Mouse (Mus musculus) MEL-GATA-1-ER (cell line): ENCODE measurements around the gene Tspan1.
A peak's percentile ranks its signal among the peaks of the same experiment; 100 is the strongest.

ENCODE experiments used
- DNase-seq: peaks from one replicate; pipeline ENCODE4 v3.0.0-alpha.2; 2012; ENCODE audit warnings: low read depth; ENCODE audit errors: extremely low read depth

The Tspan1 gene

DNA sequence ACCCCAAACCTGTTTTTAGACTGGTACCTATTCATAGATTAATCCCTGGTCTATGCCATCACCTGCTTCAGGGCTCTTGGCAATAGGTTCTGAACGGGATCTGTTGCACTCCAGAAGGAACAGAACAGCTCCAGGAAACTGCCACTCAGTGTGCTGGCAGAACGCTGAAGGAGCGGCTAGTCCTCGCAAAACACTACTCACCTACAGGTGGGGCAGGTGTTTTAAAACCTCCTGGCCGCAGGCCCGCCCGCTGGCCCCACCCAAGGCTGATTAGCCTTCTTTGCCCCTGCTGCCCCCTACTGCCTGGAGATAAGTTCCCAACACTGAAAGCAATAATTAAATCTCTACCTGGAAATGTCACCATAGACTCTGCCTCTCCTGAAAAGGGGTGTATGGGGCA lies at the start of gene Tspan1:
Tspan1 (minus strand) TSS at position 198 of the 400 bp plus-strand sequence.
- no peak for DNase-seq

DNA sequence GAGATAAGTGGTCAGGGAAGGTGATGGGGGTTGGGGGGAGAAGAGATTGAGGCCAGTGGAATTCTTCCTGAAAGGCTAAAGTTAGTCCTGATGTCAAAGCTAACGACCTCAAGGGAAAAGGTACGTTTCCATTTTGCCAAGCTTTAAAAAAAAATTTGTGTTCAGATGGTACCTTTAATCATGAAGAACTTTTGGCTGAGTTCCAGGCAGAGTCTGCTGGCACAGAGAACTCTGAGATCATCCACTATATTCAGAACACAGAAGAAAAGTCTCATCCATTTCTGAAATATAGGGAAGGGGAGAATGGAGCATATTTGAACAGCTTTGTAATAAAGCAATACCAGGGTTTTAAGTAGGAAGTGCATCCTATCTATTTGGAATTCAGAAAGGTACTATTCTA lies 49.6 kb upstream of the Tspan1 start:
- no peak for DNase-seq

DNA sequence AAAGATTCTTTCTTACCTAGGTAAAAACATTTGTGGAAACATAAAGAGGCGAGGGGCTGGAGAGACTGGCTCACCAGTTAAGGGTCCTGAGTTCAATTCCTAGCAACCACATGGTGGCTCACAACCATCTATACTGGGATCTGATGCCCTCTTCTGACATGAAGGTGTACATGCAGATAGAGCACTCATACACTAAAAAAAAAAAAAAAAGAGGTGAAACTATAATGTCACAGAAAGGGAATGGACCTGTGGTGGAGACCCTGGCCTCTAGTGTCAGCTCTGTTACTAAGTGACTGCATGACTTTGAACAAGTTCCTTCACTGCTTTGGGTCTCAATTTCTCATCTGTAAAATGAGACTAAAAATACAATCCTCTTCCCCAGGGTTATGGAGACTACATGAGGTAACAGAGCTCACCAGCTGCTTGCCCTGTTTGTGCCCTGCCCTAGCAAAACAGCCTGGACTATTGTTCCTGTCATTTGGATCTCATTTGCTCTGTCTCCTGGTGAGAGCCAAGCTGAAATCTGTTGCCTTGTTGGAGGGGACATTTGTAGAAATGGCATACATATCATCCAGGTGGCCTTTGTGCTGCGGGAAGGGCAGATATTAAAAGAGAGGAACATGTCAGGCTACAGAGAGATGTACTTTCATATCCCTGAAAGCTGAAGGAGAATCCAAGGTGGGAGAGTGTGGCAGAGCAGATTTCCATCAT lies 48.6 kb upstream of the Tspan1 start:
- DNase-seq, result no peak

DNA sequence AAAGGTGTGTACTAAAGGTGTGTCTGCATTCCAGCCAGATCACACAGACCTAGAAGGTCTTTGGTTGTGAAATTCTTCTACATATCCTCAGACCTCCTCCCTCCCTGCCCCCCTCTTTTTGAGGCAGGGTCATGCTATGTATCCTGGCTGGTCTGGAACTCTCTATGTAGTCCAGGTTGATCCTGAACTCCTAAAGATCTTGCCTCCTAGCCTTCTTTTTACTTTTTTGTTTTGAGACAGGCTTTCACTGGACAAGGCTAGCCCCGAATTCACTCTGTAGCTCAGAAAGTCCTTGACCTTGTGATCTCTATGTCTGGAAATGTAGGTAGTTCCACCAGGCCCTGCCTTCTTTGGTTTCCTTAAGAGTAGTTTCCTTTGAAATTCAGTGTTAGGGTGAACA lies 41.5 kb upstream of the Tspan1 start:
- no peak for DNase-seq

DNA sequence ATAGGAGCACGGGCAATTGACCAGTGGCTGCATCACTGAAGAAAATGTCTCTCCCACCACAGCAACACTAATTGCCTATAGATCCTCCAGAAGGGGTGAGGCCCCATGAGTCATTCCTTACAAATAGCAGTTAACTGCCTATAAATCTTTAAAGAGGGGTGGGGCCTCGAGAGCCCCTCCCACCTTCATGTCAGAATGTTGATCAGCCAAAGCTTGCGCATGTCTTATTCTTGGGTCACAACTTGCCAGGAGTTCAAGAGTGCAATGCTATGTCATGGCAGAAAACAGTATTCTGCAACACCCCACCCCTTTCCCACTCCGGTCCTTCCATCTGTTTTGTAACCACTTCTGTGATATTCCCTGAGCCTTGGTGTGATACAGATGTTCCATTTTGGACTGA lies 39.1 kb upstream of the Tspan1 start:
- no peak for DNase-seq

DNA sequence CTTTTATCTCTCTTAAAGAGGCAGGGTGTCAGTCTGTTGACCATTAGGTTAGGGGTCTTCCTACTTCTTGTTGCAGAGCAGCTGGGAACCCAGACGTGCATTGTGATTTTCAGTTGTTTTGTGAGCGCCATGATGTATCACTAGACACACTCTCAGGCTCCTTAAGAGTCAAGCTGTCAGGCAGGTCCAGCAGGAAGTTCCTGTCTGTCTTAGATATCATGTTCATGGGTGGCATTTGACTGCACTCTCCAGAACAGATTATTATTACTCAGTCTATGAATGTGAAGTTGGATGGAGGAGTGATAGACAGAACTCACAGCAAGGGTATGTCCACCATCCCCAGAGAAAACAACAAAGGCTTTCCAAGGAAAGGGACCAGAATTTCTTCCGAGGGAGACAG lies 37.0 kb upstream of the Tspan1 start:
- no peak for DNase-seq

DNA sequence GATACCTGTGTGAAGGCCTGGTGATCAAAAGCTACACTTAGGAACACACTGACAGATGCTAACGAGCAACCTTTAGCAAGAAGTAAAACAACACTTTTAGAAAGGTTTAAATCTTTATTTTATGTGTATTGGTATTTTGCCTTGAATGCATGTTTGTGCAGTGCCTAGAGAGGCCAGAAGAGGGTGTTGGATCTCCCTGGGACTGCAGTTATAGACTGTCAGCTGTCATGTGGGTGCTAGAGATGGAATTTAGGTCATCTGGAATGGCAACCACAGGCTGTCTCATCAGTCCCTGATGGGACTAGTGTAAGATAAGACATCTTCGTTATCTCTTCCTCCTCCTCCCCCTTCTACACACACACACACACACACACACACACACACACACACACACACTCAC lies 31.0 kb upstream of the Tspan1 start:
- DNase-seq, result no peak

DNA sequence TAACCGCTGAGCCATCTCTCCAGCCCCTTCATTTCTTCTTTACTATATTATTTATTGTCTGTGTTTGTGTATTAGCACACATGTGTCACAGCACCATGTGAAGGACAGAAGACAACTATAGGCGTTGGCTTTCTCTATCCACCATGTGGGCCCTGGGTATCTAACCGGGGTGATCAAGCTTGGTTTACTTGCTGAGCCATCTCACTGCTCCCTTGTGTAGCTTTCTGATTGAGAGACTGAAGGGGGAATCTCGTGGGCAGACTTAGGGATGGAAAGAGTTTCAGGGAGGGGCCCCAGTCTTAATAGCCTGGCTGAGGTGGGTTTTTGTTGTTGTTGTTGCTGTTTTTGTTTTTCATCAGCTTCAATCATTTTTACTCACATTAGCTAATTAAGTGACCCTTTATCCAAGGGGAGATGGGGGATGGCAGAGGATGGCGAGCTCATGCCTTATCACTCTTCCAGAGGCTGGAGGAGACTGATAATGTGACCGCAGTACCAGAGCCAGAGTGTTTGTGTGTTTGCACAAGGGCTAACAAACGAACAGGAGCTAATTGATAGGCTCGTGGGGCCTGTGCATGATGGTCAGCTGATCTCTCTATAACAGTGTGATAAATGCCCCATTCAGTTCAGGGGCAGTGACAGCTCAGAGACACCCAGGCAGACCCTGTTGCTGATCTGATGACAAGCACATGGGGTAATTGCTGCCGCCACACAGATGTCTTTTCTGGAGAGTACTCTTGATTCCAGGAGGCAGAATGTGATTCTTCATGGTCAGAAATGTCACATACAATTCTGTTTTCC lies 26.4 kb upstream of the Tspan1 start:
- peak; percentile 85 for DNase-seq

DNA sequence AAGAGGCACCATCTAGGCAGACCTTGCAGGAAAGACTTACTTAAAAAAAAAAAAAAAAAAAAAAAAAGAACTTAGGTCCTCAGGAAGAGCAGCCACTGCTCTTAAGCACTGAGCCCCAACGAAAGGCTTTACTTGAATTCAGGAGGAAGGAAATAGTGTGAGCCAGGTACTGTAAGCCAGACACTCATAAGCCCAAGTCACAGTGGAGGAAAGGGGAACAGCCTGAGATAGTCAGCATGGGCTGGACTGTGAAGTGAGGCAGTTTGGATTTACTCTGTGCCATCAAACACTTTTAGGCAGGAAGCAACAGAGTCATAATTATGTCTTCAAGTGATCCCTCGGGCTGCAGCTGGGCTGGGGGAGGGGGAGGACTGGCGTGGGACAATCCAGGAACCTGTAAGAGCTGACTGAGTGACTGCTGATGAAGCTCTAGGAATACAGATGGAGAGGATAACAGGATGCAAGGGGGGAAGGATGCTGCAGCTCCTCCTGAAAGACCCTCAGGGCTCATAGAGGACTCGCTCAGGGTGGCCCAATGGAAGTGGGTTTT lies 25.0 kb upstream of the Tspan1 start:
- peak; percentile 59 for DNase-seq

DNA sequence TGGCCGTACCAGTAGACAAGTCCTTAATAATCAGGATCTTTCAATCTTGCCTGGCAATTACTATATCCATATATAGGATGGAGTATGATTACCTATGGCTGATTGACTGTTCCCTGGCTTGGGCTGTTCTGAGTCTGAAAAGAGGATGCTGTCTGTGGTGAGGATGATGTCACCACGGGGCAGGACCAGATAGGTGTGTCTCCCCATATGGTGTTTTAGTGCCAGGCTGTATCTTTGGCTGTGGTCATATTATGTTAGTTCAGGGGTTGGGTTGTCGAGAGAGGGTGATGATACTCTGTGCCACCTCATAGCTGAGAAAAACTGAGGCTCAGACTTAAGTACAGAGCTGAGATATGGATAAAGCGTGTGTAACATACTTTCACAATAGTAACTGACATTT lies 17.7 kb upstream of the Tspan1 start:
- DNase-seq, result no peak

DNA sequence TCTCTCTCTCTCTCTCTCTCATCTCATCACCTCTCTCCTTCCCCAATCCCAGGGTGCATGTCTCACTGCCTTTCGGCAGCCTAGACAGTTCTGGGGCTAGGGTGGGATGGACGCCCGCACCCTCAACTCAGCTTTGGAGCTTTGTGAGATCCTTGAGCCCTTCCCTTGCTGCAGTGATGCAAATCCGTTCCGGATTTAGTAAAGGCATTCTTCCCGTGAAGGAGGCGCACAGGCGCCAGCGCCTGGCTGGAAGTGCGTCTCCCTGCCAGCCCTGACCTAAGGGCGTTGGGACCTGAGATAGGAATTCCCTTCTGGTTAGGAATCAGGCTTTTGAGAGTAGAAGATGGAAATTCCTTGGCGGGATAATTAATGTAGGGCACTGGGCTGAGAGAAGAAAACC lies 15.3 kb upstream of the Tspan1 start:
- no peak for DNase-seq

DNA sequence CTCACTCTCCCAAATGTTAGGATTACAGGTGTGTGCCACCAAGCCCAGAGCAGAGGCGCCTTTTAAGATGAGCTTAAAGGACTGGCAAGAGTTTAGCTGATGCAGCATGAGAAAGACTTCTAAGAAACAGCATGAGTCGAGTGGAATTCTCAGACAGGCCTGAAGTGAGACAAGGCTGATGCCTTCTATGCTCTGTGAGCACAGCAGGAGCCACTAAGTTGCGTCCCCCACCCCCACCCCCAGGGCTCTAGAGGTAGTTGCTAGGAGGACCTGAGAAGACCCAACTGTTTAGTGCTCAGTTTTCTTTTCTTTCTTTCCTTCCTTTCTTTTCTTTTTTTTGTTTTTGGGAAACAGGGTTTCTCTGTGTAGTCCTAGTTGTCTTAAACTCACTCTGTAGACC lies 14.7 kb upstream of the Tspan1 start:
- DNase-seq, result no peak

DNA sequence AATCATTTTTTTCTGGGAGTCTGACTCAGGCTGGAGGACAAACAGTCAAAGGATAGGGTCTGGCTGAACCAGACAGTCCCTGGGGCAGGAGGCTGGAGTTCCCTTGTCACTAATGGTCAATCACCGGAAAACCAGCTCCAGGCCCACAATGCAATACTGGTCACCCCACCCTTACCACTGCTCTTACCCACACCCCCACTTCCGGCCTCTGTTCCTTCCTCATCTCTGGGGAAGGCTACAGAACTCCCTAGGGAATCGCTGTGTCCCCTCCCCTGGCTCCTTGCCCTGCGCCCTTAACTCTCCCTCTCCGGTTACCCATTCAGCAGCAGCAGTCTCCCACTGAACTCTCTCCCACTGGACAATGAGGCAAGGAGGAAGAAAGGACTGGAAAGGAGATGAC lies 9.7 kb upstream of the Tspan1 start:
- DNase-seq, result no peak

DNA sequence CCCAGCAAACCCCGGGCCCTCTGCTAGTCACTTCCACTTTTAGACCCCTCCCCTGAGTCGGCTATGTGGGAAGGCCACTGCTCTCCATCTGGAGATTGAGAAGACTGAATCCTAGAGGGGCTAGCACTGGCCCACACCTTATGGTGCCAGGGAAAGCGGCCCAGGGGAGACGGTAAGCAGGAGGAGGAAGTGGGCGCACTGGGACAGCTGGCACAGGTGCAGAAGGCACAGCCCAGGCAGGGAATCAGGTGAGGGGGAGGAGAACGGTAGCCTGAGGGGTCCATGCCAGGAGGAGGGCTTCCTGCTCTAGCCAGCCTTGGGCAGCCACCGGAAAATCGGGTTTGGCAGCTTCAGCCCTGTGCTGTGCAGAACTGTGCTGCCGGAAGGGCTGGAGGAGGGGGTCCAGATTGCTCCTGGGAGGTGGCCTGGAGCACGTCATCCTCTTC lies 9.2 kb upstream of the Tspan1 start:
- no peak for DNase-seq

DNA sequence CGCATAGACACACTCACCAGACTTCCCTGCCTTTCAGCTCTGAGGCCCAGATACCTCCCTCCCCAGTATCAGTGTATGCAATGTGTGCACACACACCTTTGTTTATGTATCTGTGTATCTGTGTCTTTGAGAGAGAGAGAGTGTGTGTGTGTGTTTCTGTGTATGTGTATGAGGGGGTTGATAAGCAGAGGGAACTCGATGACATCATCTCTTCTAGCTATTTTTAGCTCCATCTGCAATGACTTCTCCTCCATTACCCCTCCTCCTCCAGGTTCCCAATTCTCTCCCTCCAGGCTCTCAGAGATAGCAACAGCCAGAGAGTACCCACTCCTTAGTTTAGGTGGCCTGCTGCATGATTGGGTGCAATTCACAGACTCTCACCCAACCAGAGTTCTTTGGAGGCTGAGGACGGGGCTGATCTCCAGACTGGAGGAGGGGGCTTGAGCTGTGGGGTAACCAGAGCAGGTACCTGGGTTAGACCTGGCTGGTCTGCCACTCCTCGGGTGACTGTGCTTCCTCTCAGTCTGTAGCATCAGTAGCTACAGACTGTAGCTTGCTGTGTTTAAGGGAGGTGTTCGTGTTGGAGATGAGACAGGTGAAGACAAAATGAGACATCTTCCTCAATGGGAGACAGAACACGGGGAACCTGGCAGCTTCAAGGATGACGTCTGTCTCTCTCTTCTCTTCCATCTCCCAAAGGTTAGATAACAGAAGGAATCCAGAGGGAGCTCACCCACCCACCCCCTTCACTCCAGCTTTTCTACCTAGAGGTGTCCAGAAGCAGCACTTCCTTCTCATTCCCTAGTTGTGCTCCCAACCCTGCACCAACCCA lies 8.5 kb upstream of the Tspan1 start:
- DNase-seq, result peak; percentile 43

DNA sequence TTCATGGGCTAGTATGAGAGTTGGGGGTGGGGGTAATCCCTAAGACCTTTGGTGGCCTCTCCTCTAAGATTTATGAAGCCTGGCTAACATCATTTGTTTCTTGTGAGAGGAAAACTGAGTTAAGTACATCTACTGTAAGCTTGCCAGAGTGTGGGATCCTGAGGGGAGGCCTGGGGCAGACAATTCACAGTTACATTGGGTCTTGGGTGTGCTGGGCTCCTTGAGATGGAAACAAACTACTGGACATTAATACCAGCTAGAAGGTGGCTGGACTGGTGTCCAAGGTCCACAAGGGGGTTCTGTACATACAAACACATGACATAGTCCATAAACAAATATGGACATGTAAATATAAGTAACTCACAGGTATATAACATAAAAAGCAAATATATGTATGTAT lies 7.7 kb upstream of the Tspan1 start:
- DNase-seq, result no peak

DNA sequence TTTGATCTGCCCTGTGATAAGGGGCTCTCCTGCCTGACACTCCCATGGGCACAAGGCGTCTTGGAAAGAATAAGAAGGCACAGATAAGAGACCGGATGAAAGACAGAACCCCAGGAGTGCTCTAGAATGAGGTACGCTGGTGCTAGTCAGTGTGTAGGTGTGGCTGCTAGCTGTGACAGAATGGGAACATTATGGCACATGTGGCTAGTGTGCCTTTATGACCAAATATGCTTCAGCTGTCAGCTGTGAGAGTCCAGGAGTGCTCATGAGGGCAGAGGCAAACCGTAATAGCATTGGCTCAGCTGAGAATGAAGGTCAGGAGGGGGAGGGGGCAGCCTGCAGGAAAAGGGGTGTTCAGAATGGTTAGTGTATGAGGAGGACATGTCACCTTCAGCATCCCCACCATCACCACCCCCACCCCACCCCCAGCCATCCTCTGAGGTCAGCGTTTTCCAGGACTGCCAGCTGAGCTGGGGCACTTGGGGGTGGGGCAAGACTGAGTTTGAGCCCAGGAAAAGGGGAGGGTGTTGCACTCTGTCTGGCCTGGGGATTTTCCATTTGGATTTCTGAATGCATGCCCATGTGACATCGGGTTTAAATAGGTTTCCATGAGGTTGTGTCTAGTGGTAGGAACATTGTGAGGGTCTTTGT lies 7.2 kb upstream of the Tspan1 start:
- no peak for DNase-seq

DNA sequence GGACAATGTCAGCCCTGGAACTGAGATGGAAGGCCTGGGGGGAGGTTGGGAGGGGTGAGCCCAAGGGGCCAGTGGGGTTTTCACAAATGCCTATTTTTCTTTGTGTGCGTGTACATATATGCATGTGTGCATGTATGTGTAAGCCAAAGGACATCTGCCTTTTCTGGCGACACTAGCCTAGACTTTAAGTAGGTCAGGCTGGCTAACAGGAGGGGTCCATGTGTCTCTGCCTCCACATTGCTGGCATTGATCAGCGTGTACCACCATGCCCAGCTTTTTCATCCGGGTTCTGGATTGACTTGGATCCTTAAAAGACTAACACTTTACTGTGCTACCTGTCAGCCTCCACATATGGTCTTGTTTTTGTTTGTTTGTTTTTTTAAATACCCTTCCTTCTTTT lies 6.4 kb upstream of the Tspan1 start:
- no peak for DNase-seq

DNA sequence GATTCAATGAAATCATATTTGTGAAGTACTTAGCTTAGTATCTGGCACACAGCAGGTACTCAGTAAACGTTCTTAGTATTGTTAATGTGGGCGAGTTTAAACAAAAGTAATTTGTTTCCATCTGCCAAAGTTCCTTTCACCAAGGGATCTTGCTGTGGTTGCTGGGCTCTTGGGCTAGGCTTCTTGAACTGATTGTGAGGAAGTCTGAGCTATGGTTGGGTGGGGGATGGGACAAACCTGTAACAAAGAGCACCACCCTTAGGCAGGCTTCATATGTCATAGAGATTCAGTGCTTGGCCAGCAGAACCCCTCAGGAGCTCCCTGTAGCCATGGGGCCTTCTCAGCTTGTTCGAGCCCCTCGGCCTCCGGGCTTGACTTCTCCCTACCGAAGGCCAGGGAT lies 5.7 kb upstream of the Tspan1 start, which contains the start of the genes 1700042G07Rik and Gm49337:
1700042G07Rik (plus strand) TSS at position 301 of the 400 bp plus-strand sequence.
Gm49337 (plus strand) TSS at position 313 of the 400 bp plus-strand sequence.
- DNase-seq, result no peak

DNA sequence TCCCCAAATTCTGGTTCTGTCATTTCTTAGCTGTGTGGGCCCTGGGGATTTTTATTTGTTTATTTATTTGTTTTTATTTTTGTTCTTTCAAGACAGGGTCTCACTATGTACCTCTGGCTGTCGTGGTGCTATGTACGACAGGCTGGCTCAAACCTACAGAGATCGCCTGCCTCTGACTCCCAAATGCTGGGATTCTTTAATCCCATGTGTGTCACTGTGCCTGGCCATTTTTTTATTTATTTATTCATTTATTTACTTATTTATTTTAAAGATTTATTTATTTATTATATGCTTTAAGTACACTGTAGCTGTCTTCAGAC lies 1.9 kb upstream of the Tspan1 start:
- no peak for DNase-seq
